Mouse (Mus musculus) spleen, adult 2 months (tissue): ENCODE results near the gene Rabep1. TPM values are rescaled to one million over a fixed set of nuclear protein-coding genes. Genes with fewer than 3 reads are reported as not detected.

ENCODE experiments used
- DNase-seq, 2 experiments: peaks; one replicate each; pipeline versions ENCODE4 v3.0.0 to v3.0.0-alpha.2; 2012 to 2021; ENCODE audit warnings: low spot score in 2 of 2, low read depth in 1 of 2
- H3K27ac ChIP-seq: fragments of 200-500 bp; 2 replicates; pipeline ENCODE4 v1.5.1; 2012; ENCODE audit warnings: low read length, inconsistent platforms; ENCODE audit not compliant: insufficient read depth
- H3K27me3 ChIP-seq: fragments of 200-500 bp; 2 replicates; pipeline ENCODE4 v1.6.1; 2012; ENCODE audit warnings: mild to moderate bottlenecking, moderate library complexity, low read length, inconsistent platforms; ENCODE audit not compliant: control insufficient read depth, insufficient read depth
- H3K36me3 ChIP-seq: fragments of 200-500 bp; 2 replicates; pipeline ENCODE4 v1.6.1; 2012; ENCODE audit warnings: mild to moderate bottlenecking, low read length, inconsistent platforms; ENCODE audit not compliant: control insufficient read depth, insufficient read depth
- H3K4me1 ChIP-seq: fragments of 200-500 bp; 2 replicates; pipeline ENCODE4 v1.6.1; 2011; ENCODE audit warnings: inconsistent platforms; ENCODE audit not compliant: control insufficient read depth, insufficient read depth, insufficient read length
- H3K4me3 ChIP-seq: fragments of 200-500 bp; 2 replicates; pipeline ENCODE4 v1.5.1; 2011; ENCODE audit warnings: mild to moderate bottlenecking, inconsistent platforms; ENCODE audit not compliant: insufficient read depth, insufficient read length; ENCODE audit errors: extremely low read depth
- CTCF ChIP-seq: fragments of 200-500 bp; IDR thresholded peaks from 2 replicates; pipeline ENCODE4 v1.5.1; 2011; ENCODE audit warnings: mild to moderate bottlenecking, inconsistent platforms; ENCODE audit not compliant: insufficient read depth, insufficient read length, insufficient replicate concordance; ENCODE audit errors: extremely low read depth
- POLR2A ChIP-seq: fragments of 200-500 bp; IDR thresholded peaks from 2 replicates; pipeline ENCODE4 v1.6.1; 2011; ENCODE audit warnings: low read depth, low read length, inconsistent platforms
- WGBS: fragments of 180-500 bp; shearing (Covaris S2); methylation state at CpG from one replicate; pipeline ENCODE4 v1.1.7; 2018; 5-methylcytosine and 5-hydroxymethylcytosine counted together
- polyA plus RNA-seq: library from polyadenylated mRNA; depleted of rRNA; stranded (reverse); fragments of >200 nt; gene quantifications from 2 replicates; pipeline ENCODE4 v1.2.3, GENCODE M21; 2012; rRNA removed

Gene Rabep1
- 2.3 TPM in 2 replicates for polyA plus RNA-seq

- Histone ChIP-seq H3K4me3 (peak within 1 kb of the TSS; percentile 83), H3K27me3 (no peaks in the 10 kb centered on the region), H3K4me1 (peaks cover 4% of the 10 kb centered on the region; the same call in 1 of the 2 replicates), H3K36me3 (no peaks in the 10 kb centered on the region), H3K27ac (peak within 1 kb of the TSS; percentile 73)
- WGBS = 2% methylated on average over 83 of the region's 88 CpGs
- TF ChIP-seq POLR2A (peak; percentile 75), CTCF (no peak)
- peak; percentile 69 to 92 for DNase-seq
Observed at GRCm38 (mm10) chr11:70844559-70845456, at the start of gene Rabep1. Gene Rabep1 (plus strand): TSS chr11:70844778.

- TF ChIP-seq CTCF = no peak
- TF ChIP-seq POLR2A = no peak
Observed at GRCm38 (mm10) chr11:70802208-70802864, 42.2 kb upstream of the Rabep1 start.

GRCm38 (mm10) chr11:70802865-70803261 is 41.7 kb upstream of the Rabep1 start:
- Histone ChIP-seq H3K27ac (peak overlapping the region; percentile 85), H3K4me3 (no peak overlapping the region)

More at GRCm38 (mm10) chr11:70802208-70802864, 42.2 kb upstream of the Rabep1 start:
- H3K36me3 ChIP-seq = no peaks in the 10 kb centered on the region
- H3K4me3 ChIP-seq = no peak overlapping the region
- no peaks in the 10 kb centered on the region for H3K27me3 ChIP-seq
- DNase-seq = peak in 1 of 2 experiments; percentile 47
- 65% methylated on average over 2 of the region's 2 CpGs for WGBS
- no peak overlapping the region; the same call in 1 of the 2 replicates for H3K27ac ChIP-seq
- H3K4me1 ChIP-seq = peaks cover 37% of the 10 kb centered on the region

GRCm38 (mm10) chr11:70803711-70804200 is 40.8 kb upstream of the Rabep1 start:
- 5% methylated on average over 6 of the region's 6 CpGs for WGBS
- Histone ChIP-seq H3K4me1 (peaks cover 37% of the 10 kb centered on the region), H3K27me3 (no peaks in the 10 kb centered on the region), H3K27ac (peak overlapping the region; percentile 85), H3K4me3 (no peak overlapping the region), H3K36me3 (no peaks in the 10 kb centered on the region)
- TF ChIP-seq POLR2A = no peak
- TF ChIP-seq CTCF = no peak
- DNase-seq = peak; percentile 54 to 78

More at GRCm38 (mm10) chr11:70802865-70803261, 41.7 kb upstream of the Rabep1 start:
- 82% methylated on average over 2 of the region's 2 CpGs for WGBS
- H3K27me3 ChIP-seq = no peaks in the 10 kb centered on the region
- TF ChIP-seq CTCF (no peak), POLR2A (no peak)
- no peaks in the 10 kb centered on the region for H3K36me3 ChIP-seq
- peaks cover 37% of the 10 kb centered on the region for H3K4me1 ChIP-seq
- no peak for DNase-seq

GRCm38 (mm10) chr11:70804395-70804794 is 40.2 kb upstream of the Rabep1 start:
- Histone ChIP-seq H3K27me3 (no peaks in the 10 kb centered on the region), H3K36me3 (no peaks in the 10 kb centered on the region), H3K4me1 (peaks cover 35% of the 10 kb centered on the region), H3K27ac (peak overlapping the region; percentile 85), H3K4me3 (no peak overlapping the region)
- no peak for DNase-seq
- TF ChIP-seq POLR2A = no peak
- no peak for TF ChIP-seq CTCF
- WGBS = 66% methylated on average over 3 of the region's 3 CpGs

GRCm38 (mm10) chr11:70805641-70806175 is 38.9 kb upstream of the Rabep1 start:
- no peak for DNase-seq
- Histone ChIP-seq H3K4me1 (peaks cover 35% of the 10 kb centered on the region), H3K4me3 (no peak overlapping the region), H3K27ac (peak overlapping the region; percentile 85), H3K27me3 (no peaks in the 10 kb centered on the region), H3K36me3 (no peaks in the 10 kb centered on the region)
- WGBS = 40% methylated on average over 8 of the region's 8 CpGs
- TF ChIP-seq POLR2A (no peak), CTCF (no peak)
